Mouse (Mus musculus) layer of hippocampus, postnatal 14 days (tissue): Measurements from ENCODE around the gene Btbd18. TPM values are rescaled to one million over a fixed set of nuclear protein-coding genes. Genes with fewer than 3 reads are reported as not detected.
A peak's percentile ranks its signal among the peaks of the same experiment; 100 is the strongest.

ENCODE experiments used
- DNase-seq, 2 experiments: peaks; one replicate each; pipeline ENCODE4 v3.0.0; 2021 to 2022; ENCODE audit warnings: low spot score in 2 of 2, mixed read lengths in 1 of 2
- total RNA-seq, 2 experiments: library from RNA; stranded (reverse); gene quantifications; 2 replicates each; pipeline ENCODE4 v1.2.3; 2021

Btbd18 gene
- total RNA-seq, 2 experiments from 2014 or later, result not detected

DNA sequence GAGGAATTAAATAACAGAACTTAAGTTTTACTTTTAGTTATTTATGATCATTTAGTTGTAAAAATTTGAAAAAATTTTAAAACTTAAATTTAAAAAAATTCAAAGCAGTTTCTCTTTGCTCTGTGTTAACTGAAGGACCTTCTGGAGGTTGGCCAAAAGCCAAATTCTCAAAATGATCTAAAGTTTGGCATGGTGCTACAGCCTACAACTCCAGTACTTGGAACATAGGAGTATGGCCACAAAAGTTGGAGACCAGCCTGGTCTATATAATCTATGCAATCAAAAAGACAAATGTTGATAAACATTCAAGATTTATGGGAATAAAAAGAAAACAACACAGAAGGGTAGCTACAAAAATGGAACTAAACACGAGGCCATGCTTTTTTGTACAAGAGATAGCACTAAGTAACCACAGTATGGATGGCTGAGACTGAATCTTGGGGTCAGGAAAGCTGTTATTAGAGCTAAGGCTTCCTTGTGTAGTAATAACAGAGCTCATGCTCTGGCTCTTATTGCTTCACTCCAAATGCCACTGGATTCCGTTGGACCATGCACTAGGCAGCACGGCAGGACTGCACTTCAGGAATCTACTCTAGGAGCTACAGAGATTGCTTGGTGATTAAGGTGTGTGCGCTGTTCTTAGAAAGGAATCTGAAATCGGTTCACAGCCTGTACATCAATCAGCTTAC is 36.3 kb downstream of the Btbd18 start:
- no peak for DNase-seq

DNA sequence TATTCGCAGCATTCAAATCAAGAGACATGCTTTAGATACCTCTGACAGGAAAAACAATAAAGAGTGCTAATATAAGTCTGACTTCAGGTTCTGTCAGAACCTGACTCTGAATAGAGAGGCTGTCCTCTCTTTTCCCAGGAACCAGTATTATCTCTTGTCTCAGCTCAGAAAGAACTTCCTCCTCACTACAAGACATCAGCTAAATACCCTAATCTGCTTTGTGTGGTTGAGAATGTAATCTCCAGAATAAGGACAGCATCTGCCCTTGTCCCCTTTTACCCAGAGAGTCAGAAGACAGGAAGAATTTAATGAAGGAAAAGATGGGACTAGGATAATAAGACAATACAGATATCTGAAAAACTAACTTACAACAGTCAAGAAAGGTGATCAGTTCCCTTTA is 44.6 kb downstream of the Btbd18 start:
- no peak for DNase-seq

DNA sequence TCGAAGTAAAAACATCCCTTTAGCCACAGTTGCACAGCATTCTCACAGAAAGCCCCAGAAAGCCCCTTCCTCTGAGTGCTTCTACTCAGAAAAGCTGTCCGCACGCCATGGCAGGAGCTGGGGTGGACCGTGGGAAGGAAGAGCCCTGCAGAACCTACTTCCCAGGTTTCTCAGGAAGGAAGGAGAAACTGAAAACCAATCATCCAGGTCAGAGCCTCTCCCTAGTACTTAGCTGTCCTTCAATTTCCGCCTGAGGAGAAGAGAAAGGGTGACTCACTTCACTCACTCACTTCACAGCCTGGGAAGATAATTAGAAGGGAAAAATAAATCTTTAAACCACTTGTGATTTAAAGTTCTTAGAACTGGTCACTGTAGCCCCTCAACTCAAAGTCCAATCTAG is 45.5 kb downstream of the Btbd18 start:
- DNase-seq, result no peak

DNA sequence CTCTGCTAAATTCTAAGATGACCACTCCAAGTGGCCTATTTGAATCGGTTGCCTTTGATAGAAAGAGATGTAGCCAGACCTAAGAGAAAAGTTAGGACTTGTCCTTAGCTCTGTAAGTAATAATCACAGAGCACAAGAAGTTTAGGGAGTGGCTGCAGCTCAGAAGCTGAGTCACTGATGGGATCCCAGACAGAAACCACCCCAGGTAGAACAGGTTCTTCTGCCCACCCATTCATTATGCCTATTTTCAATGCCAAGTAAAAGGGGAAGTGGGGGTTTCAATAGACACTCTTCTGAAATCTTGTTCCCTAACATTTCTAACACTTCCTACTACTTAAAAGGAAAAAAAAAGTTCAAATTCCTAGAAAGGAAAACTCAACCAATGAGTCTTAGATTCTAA is 46.4 kb downstream of the Btbd18 start:
- DNase-seq, result no peak

DNA sequence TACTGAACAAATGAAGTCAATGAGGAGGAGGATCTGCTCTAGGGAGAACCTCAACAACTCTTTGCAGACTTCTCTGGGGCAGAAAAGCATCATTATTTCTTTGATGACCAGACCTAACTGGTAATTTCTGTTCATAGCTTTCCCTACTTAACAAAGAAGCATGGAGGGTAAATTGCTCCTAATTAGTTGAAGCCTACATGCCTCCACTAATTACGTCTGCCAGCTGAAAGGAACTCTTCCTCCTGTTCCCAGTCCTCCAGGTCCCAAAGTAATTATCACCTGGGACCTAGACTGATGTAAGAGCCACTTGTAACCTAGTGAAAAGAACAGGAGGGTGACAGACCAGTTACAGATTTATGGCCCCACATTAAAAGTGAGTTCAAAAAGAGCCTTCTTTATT is 48.6 kb downstream of the Btbd18 start:
- no peak for DNase-seq

DNA sequence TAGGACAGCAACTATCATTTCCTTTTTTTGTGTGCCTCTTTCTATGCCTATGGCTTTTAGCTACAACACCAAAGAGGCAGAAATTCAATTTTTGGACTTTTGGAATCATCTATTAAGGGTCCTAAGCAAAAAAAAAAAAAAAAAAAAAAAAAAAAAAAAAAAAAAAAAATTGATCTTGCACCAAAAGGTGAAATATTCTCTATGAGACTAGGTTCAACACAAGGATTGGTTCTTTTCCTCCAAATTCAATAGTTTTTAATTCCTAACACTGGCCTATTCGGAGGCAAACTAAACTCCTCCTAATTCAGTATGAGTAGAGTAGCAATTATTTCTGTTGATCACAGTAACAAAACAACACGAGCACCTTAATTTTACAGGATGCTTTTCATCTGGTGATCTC is 53.0 kb downstream of the Btbd18 start:
- no peak for DNase-seq

DNA sequence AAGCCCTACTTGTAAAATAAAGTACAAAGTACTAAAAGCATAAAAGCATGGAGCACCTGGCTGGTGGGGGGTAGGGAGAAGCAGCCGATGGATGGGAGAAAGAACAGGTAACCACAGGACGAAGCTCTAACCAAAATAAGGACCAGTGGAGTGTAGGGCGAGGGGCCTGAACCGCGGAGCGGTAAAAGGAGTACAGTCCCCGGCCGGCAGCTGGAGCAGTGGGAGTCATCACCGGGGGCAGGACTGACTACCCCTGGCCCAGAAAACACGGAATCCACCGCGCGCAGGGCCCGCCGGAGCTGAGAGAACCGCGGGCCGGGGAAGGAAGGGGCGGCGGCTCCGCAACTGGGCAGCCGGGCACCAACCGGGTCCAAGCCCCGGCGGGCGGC is 55.5 kb downstream of the Btbd18 start:
- DNase-seq, result peak in 1 of 2 experiments; percentile 29

DNA sequence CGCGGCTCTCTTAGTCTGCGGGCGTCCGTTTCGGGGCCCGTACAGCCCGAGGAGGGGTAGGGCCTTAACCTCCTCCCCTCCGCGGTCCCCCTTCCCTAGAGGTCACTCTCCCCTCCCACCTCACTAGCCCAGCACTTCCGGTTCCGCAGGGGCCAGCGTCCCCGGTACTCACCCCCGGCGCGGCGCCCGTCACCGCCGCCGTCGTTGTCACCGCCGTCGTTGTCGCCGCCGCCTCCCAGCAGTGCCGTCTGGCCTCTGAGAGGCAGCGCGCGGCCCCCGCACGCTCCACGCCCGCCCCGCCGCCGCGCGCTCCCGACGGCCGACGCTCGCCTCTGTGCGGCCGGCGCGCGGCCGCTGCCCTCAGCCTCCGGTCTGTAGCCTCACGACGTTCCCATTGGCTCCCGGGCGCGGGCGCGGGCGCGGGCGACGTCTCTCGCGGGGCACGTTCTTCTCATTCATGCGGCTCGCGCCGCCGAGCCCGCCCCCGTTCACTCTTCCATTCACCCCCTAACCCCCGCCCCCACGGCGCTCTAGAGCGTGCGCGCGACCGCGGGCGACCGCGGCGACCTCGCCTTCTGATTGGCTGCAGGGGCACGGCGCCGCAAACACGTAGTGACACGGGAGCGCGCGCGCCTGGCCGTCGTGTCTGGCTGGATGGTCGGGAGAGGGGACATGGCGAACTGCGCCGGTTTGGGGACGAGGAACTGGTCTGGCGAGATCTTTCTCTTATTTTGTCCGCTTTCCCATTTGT is 56.1 kb downstream of the Btbd18 start, which contains the start of gene Zdhhc5:
Zdhhc5 (minus strand) TSS at position 370 of the 751 bp plus-strand sequence.
- peak; percentile 99 for DNase-seq

DNA sequence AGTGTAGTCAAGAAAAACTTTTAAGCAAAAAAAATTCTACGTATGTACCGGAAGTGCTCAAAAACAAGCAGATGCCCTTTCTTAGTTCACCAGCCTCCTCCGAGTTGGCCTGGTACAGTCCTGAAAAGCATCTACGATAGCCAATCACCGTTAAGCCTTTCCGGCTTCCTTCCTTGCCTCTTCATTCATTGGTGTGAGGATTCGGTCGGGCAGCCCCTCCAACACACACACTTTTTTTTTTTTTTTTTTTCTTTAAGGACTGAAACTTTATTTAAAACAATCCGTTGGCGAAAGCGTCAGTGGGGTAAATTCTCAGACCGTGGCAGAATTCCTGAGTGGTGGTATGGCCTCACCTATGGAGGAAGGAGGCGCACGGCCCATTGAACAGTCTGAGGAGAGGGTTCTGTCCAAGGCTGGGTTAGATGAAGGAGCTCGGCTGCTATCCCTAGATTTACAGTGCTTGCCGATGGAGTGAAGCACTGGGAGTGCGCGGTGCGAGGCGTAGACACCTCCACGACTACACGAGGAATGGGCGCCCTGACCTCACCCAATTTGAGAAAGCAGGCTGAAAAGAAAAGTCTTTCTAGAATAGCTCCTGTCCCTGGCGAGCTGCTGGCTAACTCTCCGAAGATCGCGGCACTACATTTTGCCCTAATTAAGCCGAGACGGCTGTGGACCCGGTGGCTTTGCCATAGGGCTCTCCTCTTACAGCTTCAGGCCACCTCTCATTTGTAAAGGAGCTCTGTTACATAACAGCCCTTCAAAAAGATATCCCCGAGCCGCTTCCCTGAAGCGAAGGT is 56.9 kb downstream of the Btbd18 start:
- peak; percentile 74 to 95 for DNase-seq

DNA sequence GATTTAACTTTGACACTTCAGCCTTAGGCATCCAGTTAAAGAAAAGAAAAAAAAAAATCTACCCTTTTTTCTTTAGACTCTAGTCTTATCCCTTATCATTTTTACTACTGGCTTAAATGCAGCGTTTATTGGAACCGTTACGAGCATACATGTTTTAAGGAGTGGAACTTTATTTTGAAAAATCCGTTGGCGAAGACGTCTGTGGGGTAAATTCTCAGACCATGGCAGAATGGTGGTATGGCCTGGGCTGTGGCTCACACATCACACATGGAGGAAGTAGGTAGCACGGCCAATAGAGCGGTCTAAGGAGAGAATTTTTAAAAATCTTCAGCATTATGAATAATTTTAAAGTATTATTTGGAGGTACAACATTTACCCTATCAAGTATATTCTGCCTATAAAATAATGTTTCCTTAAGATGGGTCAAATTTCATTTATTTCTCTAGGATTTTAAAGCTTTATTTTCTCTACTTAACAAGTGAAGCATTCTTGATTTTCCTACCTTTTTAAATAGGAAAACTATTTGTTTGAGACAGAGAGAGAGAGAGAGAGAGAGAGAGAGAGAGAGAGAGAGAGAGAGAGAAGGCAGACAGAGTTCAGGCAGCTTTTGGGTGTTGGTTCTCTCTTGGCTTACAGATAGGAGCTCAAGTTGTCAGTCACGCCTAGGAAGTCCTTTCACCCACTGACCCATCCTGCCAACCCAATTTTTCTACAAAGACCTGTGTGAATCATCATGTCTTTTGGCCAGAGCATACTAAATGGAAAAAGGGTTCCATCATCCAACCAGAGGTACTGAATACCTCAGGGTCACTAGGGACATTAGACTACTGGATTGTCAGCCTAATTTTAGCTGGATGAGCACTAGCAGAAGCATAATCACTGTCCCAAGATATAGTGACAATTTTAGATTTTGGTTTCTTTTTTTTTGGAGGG is 57.8 kb downstream of the Btbd18 start:
- no peak for DNase-seq

DNA sequence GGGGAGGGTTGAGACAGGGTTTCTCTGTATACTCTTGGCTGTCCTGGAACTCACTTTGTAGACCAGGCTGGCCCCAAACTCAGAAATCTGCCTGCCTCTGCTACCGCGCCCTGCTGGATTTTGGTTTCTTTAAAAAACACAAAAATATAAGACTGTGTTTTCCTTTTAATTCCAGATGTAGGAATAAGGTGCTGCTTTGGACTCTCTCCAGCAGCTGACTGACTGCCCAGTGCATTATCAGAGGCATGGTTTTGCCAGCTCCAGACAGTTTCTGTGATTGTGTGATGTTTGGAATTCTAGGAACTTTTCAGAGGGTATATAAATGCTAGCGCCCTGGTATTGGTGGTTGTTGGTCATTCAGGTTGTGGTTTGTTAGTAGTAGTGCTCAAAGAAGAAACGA is 58.5 kb downstream of the Btbd18 start:
- no peak for DNase-seq

Other genes with a start within 250 kb of the Btbd18 start
- 10 to 100 TPM in 1 of 2 experiments, 1 to 10 TPM in 1; 9.7 to 14.0 TPM for gene Calcrl, start 233.7 kb upstream of the Btbd18 start, total RNA-seq
- gene Tfpi, start 182.3 kb upstream of the Btbd18 start, total RNA-seq, result 1 to 10 TPM; 4.3 to 6.0 TPM
- gene Ctnnd1, start 8.3 kb upstream of the Btbd18 start, total RNA-seq, result 10 to 100 TPM; 59.1 to 68.0 TPM
- 10 to 100 TPM; 41.7 to 46.8 TPM for gene Selenoh, start 11.7 kb downstream of the Btbd18 start, total RNA-seq
- 1 to 10 TPM; 2.9 to 9.8 TPM for gene Gm28635, start 19.0 kb downstream of the Btbd18 start, total RNA-seq
- 10 to 100 TPM; 31.4 to 32.0 TPM for gene Med19, start 19.3 kb downstream of the Btbd18 start, total RNA-seq
- gene Tmx2, start 20.1 kb downstream of the Btbd18 start, total RNA-seq, result 100 to 1,000 TPM; 195 to 204 TPM
- gene Zdhhc5, start 56.1 kb downstream of the Btbd18 start, total RNA-seq, result 10 to 100 TPM; 36.6 to 37.8 TPM
- 1 to 10 TPM; 6.7 TPM for gene Clp1, start 68.3 kb downstream of the Btbd18 start, total RNA-seq
- gene Ypel4, start 75.0 kb downstream of the Btbd18 start, total RNA-seq, result 10 to 100 TPM; 33.1 to 39.8 TPM
- gene Gm19426, start 84.6 kb downstream of the Btbd18 start, total RNA-seq, result 1 to 10 TPM; 2.6 to 3.7 TPM
- 10 to 100 TPM in 1 of 2 experiments, 1 to 10 TPM in 1; 6.8 to 10.6 TPM for gene Serping1, start 116.4 kb downstream of the Btbd18 start, total RNA-seq
- gene Ube2l6, start 139.7 kb downstream of the Btbd18 start, total RNA-seq, result 1 to 10 TPM; 4.1 to 4.5 TPM
- gene Smtnl1, start 163.6 kb downstream of the Btbd18 start, total RNA-seq, result not detected
- 10 to 100 TPM; 59.1 to 59.8 TPM for gene Timm10, start 167.9 kb downstream of the Btbd18 start, total RNA-seq
- under 1 TPM; 0.33 to 0.37 TPM for gene Slc43a1, start 179.8 kb downstream of the Btbd18 start, total RNA-seq
- 10 to 100 TPM; 92.5 to 99.2 TPM for gene Rtn4rl2, start 227.6 kb downstream of the Btbd18 start, total RNA-seq